Mouse (Mus musculus) CH12.LX (cell line): ENCODE measurements around the gene Gm20458.

ENCODE experiments used
- CTCF ChIP-seq, 2 experiments: IDR thresholded peaks in 1 of 2; conservative IDR thresholded peaks in 1 of 2; 2 replicates each; pipeline ENCODE4 v1.5.1; 2011 to 2012; ENCODE audit warnings: low read depth in 2 of 2, low read length in 2 of 2, improper control_type of control experiment in 1 of 2, inconsistent platforms in 1 of 2, mild to moderate bottlenecking in 1 of 2, moderate library complexity in 1 of 2
- E2F4 ChIP-seq: IDR thresholded peaks from 2 replicates; pipeline ENCODE4 v1.6.1; 2011; ENCODE audit warnings: low read depth, low read length, improper control_type of control experiment; ENCODE audit not compliant: insufficient replicate concordance
- POLR2A ChIP-seq: IDR thresholded peaks from 2 replicates; pipeline ENCODE4 v1.6.1; 2011; ENCODE audit warnings: low read depth, mild to moderate bottlenecking, improper control_type of control experiment, low read length
- SIN3A ChIP-seq: IDR thresholded peaks from 2 replicates; pipeline ENCODE4 v1.6.1; 2012; ENCODE audit warnings: low read length, improper control_type of control experiment, inconsistent platforms

DNA sequence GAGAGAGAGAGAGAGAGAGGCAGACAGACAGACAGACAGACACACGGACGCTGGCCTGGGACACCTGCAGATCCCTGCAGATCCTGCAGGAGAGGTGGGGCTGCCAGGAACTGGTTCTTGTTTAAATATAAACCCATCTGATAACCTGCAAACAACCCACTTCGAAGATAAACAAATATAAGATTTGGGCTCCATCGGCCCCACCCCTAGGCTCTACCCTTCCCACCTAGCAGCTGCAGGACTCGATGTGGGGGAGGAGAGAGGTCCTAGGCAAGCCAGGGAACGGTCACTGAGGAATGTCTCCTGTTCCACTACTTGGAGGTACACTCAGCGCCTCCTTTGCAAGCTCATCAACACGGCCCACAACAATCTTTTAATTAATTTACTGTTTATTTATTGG lies 22.5 kb upstream of the Gm20458 start:
- TF ChIP-seq CTCF (conservative IDR thresholded peaks at IDR 0.05 in 1 of 2, IDR thresholded peaks at IDR 0.05 in 1 of 2; ENCODE audit: low read depth in 2 of 2, low read length in 2 of 2), result no peak
- TF ChIP-seq E2F4, result no peak
- TF ChIP-seq POLR2A, result no peak
- TF ChIP-seq SIN3A, result no peak
